Mouse (Mus musculus) CD4-positive, CD25-positive, alpha-beta regulatory T cell, adult 2 months (primary cell): ENCODE data around the gene Zfp644.

ENCODE experiments used
- DNase-seq: peaks from one replicate; pipeline ENCODE4 v3.0.0-alpha.2; 2012; ENCODE audit warnings: low read depth, low spot score

Gene Zfp644

DNA sequence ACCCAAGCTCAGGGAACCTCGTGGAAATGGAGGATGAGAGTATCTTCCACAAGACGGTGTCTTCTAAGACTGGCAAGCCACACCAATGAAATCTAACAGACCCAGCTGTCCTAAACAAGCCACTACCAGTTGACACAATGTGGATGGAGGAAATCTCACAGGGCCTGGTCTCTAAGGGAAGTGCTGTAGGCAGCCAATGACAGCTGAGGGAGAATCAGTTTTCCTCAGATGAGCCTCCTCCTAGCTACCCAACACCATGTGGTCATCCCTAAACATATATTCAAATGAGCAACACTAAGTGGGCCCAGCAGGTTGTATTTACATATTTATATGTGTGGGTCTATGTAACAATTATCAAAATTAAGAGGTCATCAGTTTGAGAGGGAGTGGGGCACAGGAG, 99.6 kb downstream of the Zfp644 start:
- no peak for DNase-seq

- DNase-seq: no peak
Observed at GRCm38 (mm10) chr5:106594388-106594787, 102.7 kb downstream of the Zfp644 start.

- no peak for DNase-seq
Observed at GRCm38 (mm10) chr5:106590686-106591085, 106.4 kb downstream of the Zfp644 start.

DNA sequence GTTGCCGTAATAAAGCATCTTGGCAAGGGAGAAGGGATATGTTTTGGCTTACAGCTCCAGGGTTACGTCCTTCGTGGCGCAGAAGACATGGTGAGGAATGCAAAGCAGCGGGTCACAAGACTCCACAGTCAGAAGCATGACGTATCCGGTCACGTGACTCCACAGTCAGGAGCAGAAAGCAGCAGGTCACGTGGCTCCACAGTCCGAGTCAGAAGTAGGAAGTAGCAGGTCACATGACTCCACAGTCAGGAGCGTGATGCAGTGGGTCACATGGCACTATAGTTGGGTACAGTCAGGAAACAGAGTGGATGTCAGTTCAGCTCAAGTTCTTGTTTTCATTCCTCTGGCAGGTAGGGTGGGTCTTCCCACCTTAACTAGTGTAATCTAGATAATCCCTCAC, 107.4 kb downstream of the Zfp644 start:
- DNase-seq: no peak

DNA sequence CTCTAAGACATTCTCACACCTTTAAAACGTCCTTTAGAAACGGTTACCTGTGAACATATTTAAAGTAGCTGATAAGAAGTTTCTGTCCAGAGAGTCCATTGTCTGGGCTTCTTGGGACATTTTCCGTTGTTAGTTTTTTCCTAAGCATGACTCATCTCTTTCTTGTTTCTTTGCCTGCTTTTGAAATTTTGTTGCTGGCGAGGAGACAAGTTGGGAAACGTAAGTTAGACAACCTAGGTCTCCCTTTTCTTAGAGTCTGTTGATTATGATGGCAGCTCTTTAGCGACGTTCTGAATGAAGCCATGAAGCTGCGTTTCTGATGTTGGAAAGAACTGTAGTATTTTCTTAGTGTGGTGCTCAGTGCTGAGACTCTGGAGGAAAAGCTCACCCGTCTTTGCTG, 108.1 kb downstream of the Zfp644 start:
- no peak for DNase-seq

DNA sequence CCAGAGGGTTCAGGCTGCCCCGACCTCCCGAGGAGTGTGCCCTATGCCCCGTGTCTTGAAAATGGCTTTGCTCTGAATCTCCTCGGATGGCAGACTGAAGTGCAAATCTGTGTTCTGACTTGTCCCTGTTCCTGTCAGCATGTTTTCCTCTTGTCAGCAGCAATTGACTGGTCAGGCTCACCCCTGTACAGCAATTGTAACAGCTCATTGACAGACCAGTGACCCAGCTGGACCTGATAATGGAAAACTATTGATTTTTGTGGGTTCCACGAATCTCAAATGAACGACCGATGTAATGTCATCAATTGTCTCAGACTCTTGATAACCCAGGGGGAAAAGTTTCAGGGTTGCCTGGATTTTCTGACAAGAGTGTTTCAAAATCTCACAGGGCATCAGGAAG, 116.1 kb downstream of the Zfp644 start:
- no peak for DNase-seq

DNA sequence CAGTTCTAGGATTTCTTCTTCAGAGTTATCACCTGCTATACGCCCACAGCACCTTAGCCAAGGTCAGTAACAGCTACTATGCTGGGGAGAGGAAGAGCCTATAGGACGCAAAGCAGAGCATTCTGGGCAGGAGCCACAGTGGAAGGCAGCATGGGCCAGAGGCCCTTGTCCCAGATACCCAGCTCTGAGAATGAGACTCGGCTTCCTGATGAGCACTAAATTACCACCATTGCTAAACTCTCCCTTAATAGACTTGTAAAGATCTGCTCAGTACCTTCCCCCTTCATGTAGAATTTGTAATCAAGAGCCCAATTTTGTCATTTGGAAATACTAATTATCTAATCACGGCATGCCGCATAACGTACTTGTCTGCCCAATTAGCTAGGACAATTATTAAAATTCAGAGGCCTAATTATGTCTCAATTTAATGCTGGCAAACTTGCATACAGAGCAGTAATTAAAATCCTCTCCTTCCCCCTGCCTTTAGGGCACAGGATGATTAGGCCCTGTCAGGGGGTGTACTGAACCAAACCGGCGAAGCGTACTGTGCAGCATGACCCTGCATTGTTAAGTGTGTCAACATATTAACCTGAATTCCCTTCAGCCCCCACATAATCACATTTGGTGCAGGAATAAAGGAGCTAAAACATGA, 119.7 kb downstream of the Zfp644 start:
- DNase-seq: no peak

GRCm38 (mm10) chr5:106575098-106575497, 122.0 kb downstream of the Zfp644 start:
- no peak for DNase-seq

- peak; percentile 75 for DNase-seq
Observed at GRCm38 (mm10) chr5:106574560-106574946, 122.5 kb downstream of the Zfp644 start.

GRCm38 (mm10) chr5:106573742-106574559, 123.1 kb downstream of the Zfp644 start:
- DNase-seq: peak; percentile 14
